Mouse (Mus musculus): Measurements from ENCODE around the gene Fmo2. TPM values are rescaled to one million over a fixed set of nuclear protein-coding genes. Genes with fewer than 3 reads are reported as not detected.

Fmo2 gene
- polyA plus RNA-seq, 1 experiment from 2014 or later, result 5.9 TPM

DNA sequence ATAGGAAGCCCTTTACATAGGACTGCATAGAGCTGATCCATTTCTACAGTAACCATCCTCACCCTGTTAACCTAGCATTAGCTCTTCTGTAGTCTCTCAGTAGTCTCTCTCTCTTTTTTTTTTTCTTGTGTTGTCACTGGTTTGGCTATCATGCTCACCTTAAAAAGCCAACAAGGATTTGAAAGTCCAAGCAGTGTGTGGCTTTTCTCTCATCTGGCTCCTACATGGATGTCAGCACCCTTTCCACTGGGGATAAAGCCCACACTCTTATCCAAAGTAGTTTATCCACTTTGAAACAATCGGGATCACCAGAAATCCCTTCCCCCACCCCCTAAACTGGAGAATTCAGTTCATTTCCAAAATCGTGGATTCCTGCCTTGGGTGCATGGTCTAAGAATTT is 32.1 kb upstream of the Fmo2 start:
- no peak for ATAC-seq (ENCODE audit: insufficient read depth, low FRiP score, low read depth)
- 55% methylated on average over 2 of the region's 2 CpGs for WGBS
- Histone ChIP-seq H3K4me1 (no peaks in the 10 kb centered on the region), H3K27ac (no peak overlapping the region), H3K27me3 (replicated peaks) (no peaks in the 10 kb centered on the region), H3K4me3 (replicated peaks) (no peak overlapping the region), H3K4me2 (no peak overlapping the region), H3K36me3 (no peaks in the 10 kb centered on the region), H3K9me3 (no peaks in the 10 kb centered on the region), H3K9ac (no peak overlapping the region)

DNA sequence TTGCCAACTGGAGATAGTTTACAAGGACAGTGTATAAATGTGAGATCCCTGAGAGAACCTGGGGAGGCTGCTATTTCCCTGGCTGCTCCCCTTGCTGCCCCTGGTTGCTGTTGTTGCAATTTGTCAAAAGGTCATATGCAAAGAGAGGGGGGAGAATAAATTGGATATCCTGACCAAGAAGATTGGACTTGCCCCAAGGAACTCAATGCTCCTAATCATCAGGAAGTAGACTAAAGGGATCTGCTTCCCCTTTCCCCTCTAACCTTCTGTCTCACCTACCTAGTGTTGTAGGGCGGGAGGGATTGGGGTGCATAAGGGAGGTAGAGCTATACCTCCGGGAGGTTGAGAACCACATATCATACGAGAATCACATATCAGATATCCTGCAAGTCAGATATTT is 30.6 kb upstream of the Fmo2 start:
- Histone ChIP-seq H3K27ac (no peak overlapping the region), H3K36me3 (no peaks in the 10 kb centered on the region), H3K9ac (no peak overlapping the region), H3K27me3 (replicated peaks) (no peaks in the 10 kb centered on the region), H3K4me2 (no peak overlapping the region), H3K4me1 (no peaks in the 10 kb centered on the region), H3K9me3 (no peaks in the 10 kb centered on the region), H3K4me3 (replicated peaks) (no peak overlapping the region)
- no peak for ATAC-seq (ENCODE audit: insufficient read depth, low FRiP score, low read depth)
- WGBS, result 77% methylated on average over 3 of the region's 3 CpGs

DNA sequence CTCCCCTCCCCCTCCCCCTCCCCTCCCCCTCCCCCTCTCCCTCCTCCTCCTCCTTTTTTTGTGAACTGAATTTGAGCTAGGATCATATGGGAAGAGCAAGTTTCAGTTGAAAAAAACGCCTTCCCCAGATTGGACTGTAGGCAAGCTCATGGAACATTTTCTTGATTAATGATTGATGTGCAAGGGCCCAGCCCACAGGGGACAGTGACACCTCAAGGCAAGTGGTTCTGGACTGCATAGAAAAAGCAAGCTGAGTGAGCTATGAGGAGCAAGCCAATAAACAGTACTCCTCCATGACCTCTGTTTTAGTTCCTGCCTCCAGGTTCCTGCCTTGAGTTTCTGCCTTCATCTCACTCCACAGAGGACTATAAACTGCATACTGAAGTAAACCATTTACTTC is 26.6 kb upstream of the Fmo2 start:
- Histone ChIP-seq H3K9ac (no peak overlapping the region), H3K4me1 (no peaks in the 10 kb centered on the region), H3K27me3 (replicated peaks) (no peaks in the 10 kb centered on the region), H3K9me3 (no peaks in the 10 kb centered on the region), H3K27ac (no peak overlapping the region), H3K4me2 (no peak overlapping the region), H3K36me3 (no peaks in the 10 kb centered on the region), H3K4me3 (replicated peaks) (no peak overlapping the region)
- WGBS, result 75% methylated on average over 1 of the region's 1 CpGs
- ATAC-seq (ENCODE audit: insufficient read depth, low FRiP score, low read depth), result no peak

DNA sequence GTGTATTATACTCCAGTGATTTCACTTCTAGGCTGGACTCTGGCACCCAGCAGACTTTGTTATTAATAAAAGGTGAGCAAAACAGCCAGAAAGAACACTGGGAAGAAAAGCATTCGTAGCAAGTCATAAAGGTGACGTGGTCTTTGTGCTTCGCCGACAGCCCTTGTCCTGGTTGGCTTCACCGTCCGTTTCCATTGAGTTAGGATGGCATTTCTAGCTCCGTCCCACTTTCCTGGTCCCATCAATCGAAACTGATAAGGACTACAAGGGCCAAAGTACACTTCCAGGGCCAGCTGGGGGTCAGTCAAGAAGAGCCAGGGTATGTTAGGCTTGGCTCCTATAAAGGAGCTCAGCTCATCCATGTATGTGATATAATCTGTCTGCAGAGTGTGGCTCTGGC is 18.1 kb upstream of the Fmo2 start:
- no peak overlapping the region for H3K4me3 ChIP-seq (replicated peaks)
- ATAC-seq (ENCODE audit: insufficient read depth, low FRiP score, low read depth), result no peak
- H3K4me2 ChIP-seq, result no peak overlapping the region
- H3K4me1 ChIP-seq, result no peaks in the 10 kb centered on the region
- no peaks in the 10 kb centered on the region for H3K9me3 ChIP-seq
- H3K36me3 ChIP-seq, result no peaks in the 10 kb centered on the region
- H3K9ac ChIP-seq, result no peak overlapping the region
- H3K27me3 ChIP-seq (replicated peaks), result no peaks in the 10 kb centered on the region
- H3K27ac ChIP-seq, result no peak overlapping the region
- WGBS, result 63% methylated on average over 8 of the region's 8 CpGs

- no peak for ATAC-seq (ENCODE audit: insufficient read depth, low FRiP score, low read depth)
- H3K27ac ChIP-seq, result no peak overlapping the region
- WGBS, result 67% methylated on average over 4 of the region's 4 CpGs
- H3K4me3 ChIP-seq (replicated peaks), result no peak overlapping the region
- H3K4me1 ChIP-seq, result no peaks in the 10 kb centered on the region
- no peak overlapping the region for H3K9ac ChIP-seq
- H3K4me2 ChIP-seq, result no peak overlapping the region
- no peaks in the 10 kb centered on the region for H3K36me3 ChIP-seq
- H3K9me3 ChIP-seq, result no peaks in the 10 kb centered on the region
- H3K27me3 ChIP-seq (replicated peaks), result no peaks in the 10 kb centered on the region
Measured at GRCm38 (mm10) chr1:162914932-162915556, 16.5 kb upstream of the Fmo2 start.

DNA sequence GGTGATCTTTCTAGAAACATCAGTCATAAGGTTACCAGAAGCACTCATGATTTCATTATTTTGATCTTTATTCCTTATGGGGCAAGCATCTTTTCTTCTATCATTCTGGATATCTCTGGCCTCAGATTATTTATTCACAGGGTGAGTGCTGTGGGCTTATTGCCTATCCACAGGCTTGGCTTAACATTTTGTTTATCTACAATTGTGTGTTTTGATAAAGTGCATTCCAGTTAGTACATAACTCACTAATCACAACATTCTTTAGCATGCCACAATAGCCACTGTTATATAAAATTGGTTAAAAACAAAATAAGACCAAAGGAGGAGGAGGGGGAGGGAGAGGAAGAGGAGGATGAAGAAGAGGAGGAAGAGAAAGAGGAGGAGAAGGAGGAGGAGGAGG is 13.6 kb upstream of the Fmo2 start:
- no peak overlapping the region for H3K9ac ChIP-seq
- no peaks in the 10 kb centered on the region for H3K4me1 ChIP-seq
- no peak for ATAC-seq (ENCODE audit: insufficient read depth, low FRiP score, low read depth)
- no peak overlapping the region for H3K4me3 ChIP-seq (replicated peaks)
- H3K27me3 ChIP-seq (replicated peaks), result no peaks in the 10 kb centered on the region
- no peaks in the 10 kb centered on the region for H3K36me3 ChIP-seq
- H3K27ac ChIP-seq, result no peak overlapping the region
- no peak overlapping the region for H3K4me2 ChIP-seq
- H3K9me3 ChIP-seq, result no peaks in the 10 kb centered on the region

DNA sequence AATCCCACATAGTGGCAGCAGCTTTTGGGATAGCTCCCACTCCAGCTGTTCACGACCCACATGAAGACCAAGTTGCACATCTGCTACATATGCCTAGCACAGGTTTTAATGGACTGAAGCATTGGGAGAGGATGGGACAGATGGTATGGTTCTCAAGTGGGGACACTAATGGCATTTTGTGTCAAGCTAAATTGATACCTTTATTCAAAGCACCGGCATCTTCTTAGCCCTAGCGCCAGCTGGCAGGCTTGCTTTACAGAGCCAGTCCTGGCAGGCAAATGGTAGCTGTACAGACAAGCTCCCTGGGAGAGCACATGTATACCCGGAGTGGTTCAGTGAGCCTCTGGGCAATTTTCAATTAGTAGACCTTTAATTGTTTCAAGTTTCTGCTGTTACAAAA is 3.4 kb upstream of the Fmo2 start:
- Histone ChIP-seq H3K4me3 (replicated peaks) (no peak overlapping the region), H3K27ac (no peak overlapping the region), H3K36me3 (no peaks in the 10 kb centered on the region), H3K4me1 (no peaks in the 10 kb centered on the region), H3K4me2 (no peak overlapping the region), H3K27me3 (replicated peaks) (no peaks in the 10 kb centered on the region), H3K9me3 (no peaks in the 10 kb centered on the region), H3K9ac (no peak overlapping the region)
- WGBS, result 74% methylated on average over 4 of the region's 4 CpGs
- no peak for ATAC-seq (ENCODE audit: insufficient read depth, low FRiP score, low read depth)

DNA sequence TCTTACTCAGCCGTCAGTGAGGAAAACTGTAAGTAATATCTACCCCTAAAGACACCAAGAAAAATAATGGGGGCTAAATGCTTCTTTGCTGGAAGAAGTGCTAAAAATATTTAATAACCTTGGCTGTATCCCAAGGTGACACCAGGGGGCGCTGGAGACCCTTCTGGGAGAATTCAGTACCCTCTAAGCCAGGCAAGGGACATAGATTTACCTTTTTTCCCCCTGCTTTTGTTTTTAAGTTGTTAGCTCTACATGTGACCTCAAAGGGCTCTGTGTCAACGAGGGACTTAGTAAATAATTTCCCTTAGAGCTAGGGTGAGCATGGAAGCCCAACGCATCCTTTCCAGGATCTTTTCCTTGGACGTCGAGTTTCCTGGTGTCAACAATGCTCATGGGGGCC is 2.6 kb downstream of the Fmo2 start:
- 37% methylated on average over 6 of the region's 6 CpGs for WGBS
- ATAC-seq (ENCODE audit: insufficient read depth, low FRiP score, low read depth), result no peak
- no peak overlapping the region for H3K4me2 ChIP-seq
- H3K9me3 ChIP-seq, result no peaks in the 10 kb centered on the region
- no peak overlapping the region for H3K4me3 ChIP-seq (replicated peaks)
- H3K27me3 ChIP-seq (replicated peaks), result no peaks in the 10 kb centered on the region
- no peak overlapping the region for H3K27ac ChIP-seq
- H3K9ac ChIP-seq, result no peak overlapping the region
- no peaks in the 10 kb centered on the region for H3K4me1 ChIP-seq
- H3K36me3 ChIP-seq, result no peaks in the 10 kb centered on the region

DNA sequence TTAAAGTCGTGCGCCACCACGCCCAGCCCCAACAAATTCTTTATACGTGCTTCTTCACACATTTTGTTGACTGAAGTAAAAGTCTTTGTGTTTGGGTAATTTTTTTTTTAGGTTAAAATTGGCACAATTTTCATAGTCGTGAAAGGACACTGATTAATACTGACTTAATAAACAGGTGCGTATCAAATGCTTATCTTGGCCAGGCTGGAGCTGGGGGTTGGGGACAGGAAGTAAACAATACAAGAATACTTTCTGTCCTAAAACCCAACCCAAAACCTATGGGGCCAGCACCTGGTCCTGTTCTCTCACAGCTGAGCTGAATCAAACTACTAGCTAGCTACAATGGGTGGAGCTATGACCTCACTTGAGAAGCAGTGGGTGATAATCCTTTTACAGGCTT is 5.5 kb downstream of the Fmo2 start:
- Histone ChIP-seq H3K27ac (no peak overlapping the region), H3K9me3 (no peaks in the 10 kb centered on the region), H3K9ac (no peak overlapping the region), H3K4me1 (no peaks in the 10 kb centered on the region), H3K27me3 (replicated peaks) (no peaks in the 10 kb centered on the region), H3K4me3 (replicated peaks) (no peak overlapping the region), H3K4me2 (no peak overlapping the region), H3K36me3 (no peaks in the 10 kb centered on the region)
- ATAC-seq (ENCODE audit: insufficient read depth, low FRiP score, low read depth), result no peak
- 80% methylated on average over 6 of the region's 6 CpGs for WGBS

- Histone ChIP-seq H3K4me1 (no peaks in the 10 kb centered on the region), H3K27me3 (replicated peaks) (no peaks in the 10 kb centered on the region), H3K4me2 (no peak overlapping the region), H3K27ac (no peak overlapping the region), H3K36me3 (no peaks in the 10 kb centered on the region), H3K9me3 (no peaks in the 10 kb centered on the region), H3K9ac (no peak overlapping the region), H3K4me3 (replicated peaks) (no peak overlapping the region)
- 20% methylated on average over 6 of the region's 6 CpGs for WGBS
- ATAC-seq (ENCODE audit: insufficient read depth, low FRiP score, low read depth), result peak; percentile 65; the same call in 1 of the 2 replicates
Measured at GRCm38 (mm10) chr1:162891980-162892451, 6.5 kb downstream of the Fmo2 start.

- Histone ChIP-seq H3K4me3 (replicated peaks) (no peak overlapping the region), H3K9ac (no peak overlapping the region), H3K4me1 (no peaks in the 10 kb centered on the region), H3K36me3 (no peaks in the 10 kb centered on the region), H3K27me3 (replicated peaks) (no peaks in the 10 kb centered on the region), H3K9me3 (no peaks in the 10 kb centered on the region), H3K27ac (no peak overlapping the region), H3K4me2 (no peak overlapping the region)
- ATAC-seq (ENCODE audit: insufficient read depth, low FRiP score, low read depth), result no peak
- 79% methylated on average over 12 of the region's 12 CpGs for WGBS
Measured at GRCm38 (mm10) chr1:162888646-162889045, 9.9 kb downstream of the Fmo2 start.

GRCm38 (mm10) chr1:162887644-162888043 is 10.9 kb downstream of the Fmo2 start:
- Histone ChIP-seq H3K4me3 (replicated peaks) (no peak overlapping the region), H3K27me3 (replicated peaks) (no peaks in the 10 kb centered on the region), H3K4me1 (no peaks in the 10 kb centered on the region), H3K4me2 (no peak overlapping the region), H3K9ac (no peak overlapping the region), H3K27ac (no peak overlapping the region), H3K36me3 (no peaks in the 10 kb centered on the region), H3K9me3 (no peaks in the 10 kb centered on the region)
- ATAC-seq (ENCODE audit: insufficient read depth, low FRiP score, low read depth), result no peak
- WGBS, result 88% methylated on average over 7 of the region's 7 CpGs
